Mouse (Mus musculus) liver, adult (tissue): ENCODE data around the gene Metap1.

Experiments used
- GATA4 ChIP-seq: IDR thresholded peaks from 2 replicates; pipeline ENCODE4 v1.6.1; 2014; ENCODE audit warnings: mild to moderate bottlenecking, low read length; ENCODE audit not compliant: insufficient replicate concordance

Gene Metap1

DNA sequence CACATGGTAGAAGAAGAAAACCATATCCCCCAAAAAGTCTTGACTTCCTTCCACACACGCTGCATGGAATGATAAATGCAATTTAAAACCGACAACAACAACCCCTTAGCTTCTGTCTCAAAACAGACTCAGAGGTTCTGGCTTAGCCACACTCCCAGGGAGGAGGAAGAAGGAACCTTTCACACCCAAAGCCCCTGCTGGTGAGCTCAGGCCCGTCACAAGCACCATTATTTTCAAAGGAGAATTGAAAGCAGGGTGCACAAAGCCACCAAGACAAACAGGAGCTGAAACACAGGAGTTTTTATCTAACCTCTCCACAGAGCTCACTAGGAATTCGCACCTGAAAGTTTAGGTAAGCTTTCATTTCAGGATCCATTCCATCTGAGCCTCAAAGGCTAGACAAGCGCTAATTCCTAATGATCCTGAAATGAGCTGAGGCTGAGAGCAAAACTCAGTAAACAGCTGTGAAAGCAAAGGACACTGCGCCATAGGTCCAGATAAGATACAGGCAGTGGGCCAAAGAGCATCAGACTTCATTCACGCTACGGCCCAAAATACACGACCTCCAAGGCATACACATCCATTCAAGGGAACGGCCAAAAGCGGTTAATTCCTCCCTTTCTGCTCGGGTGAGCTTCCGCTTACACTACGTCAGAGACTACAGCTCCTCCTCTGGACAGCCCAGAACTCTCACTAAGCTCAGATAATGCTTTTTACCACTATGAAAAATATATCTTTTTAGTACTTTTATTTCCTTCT is 7.6 kb downstream of the Metap1 start:
- TF ChIP-seq GATA4: no peak

DNA sequence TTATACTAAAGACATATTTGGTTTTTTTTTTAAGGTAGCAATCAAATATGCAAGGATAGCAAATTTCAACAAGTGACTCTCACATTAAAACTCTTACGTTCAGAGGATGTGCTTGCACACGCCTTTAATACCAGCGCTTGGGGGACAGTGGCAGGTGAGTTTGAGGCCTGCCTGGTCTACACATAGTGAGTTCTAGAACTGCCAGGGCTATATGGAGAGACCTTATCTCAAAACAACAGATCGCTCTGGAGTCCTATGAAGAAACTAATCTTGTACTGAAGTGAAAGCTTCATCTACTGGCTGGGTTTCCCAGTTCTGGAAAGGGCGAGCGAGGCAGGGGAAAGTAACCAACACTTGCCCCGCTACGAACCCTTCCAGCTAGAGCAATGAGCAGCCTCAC is 9.8 kb downstream of the Metap1 start:
- TF ChIP-seq GATA4: no peak

DNA sequence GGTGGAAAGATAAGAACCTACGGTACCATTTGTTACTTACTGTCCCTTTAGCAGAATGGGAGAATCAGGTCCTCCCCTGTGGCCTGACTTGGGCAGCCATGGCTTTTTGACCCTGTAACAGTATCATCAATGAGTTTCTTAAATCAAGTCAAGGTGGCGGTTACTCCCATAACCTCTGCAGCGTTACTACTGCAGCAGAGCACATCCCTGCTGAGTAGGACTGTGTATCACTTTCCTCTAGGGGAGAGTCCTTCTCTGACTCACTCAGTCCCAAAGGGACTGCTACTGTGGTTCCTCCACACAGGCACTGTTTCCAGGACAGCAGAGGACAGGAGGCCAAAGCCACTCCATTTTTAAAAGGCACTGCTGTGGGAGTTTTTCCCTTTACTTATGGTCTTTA is 18.2 kb downstream of the Metap1 start:
- TF ChIP-seq GATA4: no peak

DNA sequence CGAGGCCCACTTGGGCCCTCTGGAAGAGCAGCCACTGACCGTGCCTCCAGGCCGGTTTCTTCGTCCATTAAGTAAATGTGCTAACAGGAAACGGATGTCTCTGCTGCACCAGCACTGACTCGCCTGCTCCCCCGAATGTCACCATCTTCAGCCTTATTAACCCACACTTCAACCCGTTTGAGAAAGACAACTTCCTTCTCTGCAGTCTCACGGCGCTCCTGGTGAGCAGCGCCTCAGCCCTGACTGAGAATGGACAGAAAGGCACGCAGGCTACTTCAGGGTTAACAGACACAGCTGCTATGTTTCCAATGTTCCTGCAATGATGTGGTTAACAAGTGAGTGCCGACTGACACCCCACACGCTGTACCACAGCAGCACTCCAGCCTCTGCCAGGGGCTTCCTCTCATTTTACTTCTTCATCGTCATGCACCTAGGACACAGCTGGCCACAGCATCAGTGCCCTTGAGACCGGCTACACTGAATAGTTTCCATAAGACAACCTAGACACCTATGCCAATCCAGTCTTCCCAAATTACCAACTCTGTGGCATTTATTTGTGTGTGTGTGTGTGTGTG is 24.7 kb downstream of the Metap1 start:
- TF ChIP-seq GATA4: no peak

DNA sequence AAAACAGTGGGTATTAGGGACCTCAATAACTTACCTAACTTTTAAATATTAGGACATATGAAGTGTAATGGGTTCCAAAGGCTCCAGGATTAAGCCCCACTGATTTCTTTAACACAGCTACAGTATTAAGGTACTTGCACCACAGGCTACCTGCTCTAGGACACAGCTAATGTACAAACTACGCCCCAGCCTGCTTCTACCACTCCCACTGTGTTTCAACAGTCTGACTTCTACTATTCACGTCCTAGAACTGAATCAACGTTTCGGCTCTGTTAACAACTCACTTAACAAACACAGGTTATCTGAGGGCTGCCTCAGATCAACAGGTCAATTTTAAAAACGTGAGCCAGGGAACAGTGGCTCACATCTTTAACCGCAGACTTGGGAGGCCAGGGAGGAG is 25.5 kb downstream of the Metap1 start:
- no peak for TF ChIP-seq GATA4

DNA sequence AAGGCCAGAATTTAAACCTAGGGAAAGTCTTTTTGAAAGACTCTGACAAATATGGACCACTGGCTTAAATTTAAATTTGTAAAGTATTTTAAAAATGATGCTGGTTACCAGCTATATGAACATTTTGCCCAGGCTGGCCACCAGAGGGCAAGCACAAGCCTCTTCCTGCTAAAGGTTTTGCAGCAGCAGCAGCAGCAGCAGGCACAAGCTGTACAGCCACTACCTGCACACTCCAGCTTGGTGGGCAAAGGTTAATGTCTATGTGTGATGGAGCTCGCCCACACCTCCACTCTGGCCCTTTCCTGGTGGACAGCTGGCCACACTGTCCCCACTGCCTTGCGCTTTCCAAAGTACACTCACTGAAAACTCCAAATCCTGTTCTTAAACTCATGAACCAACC is 26.2 kb downstream of the Metap1 start:
- no peak for TF ChIP-seq GATA4

DNA sequence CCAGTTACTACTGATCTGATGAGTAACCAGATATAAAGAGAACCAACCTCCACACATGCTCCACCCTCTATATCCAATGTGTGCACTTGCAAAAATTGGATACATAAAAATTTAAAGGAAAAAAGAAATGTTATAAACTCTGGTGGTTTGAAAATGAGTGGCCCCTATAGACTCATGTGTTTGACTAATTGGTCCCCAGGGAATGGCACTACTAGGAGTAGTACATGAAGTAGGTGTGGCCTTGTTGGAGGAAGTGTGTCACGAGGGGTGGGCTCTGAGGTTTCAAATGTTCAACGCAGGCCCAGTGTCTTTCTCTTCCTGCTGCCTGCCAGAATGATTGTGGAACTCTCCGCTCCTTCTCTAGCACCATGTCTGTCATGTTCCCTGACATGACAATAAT is 27.5 kb downstream of the Metap1 start:
- TF ChIP-seq GATA4: no peak

DNA sequence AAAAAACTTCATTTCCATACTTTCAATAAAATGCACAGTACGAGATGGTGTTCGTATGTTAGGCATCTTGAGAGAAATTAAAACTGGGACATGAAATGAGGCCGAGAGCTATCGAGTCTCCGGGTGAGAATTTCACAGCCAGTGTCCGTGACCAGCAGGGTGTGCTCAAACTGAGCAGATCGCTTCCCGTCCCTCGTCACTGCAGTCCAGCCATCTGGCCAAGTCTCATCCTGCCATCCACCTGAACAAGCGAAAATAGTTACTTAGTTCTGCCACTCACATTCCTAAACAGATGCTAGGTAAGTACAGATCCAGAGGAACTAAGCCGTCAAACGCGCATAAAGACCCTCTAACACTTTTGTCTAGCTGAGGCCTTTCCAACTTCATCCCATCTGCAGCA is 29.1 kb downstream of the Metap1 start:
- no peak for TF ChIP-seq GATA4

DNA sequence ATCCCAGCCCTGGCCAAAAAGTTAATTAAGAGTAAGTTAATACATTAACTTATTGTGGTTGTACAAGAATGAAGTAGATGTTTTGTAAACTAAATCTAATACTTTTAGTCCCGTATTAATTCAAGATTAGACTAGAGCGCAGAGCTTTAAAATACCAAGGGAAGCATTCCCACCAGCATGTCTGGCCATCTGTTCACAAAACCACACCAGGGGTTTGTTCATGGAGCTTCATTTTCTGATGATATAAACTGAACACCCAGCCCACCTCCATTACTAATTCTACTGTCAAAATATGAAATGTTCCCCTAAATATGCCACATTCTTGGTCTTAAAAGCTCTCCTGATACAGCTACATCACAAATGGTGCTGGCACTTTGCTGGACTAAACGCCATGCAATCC is 30.9 kb downstream of the Metap1 start:
- no peak for TF ChIP-seq GATA4

DNA sequence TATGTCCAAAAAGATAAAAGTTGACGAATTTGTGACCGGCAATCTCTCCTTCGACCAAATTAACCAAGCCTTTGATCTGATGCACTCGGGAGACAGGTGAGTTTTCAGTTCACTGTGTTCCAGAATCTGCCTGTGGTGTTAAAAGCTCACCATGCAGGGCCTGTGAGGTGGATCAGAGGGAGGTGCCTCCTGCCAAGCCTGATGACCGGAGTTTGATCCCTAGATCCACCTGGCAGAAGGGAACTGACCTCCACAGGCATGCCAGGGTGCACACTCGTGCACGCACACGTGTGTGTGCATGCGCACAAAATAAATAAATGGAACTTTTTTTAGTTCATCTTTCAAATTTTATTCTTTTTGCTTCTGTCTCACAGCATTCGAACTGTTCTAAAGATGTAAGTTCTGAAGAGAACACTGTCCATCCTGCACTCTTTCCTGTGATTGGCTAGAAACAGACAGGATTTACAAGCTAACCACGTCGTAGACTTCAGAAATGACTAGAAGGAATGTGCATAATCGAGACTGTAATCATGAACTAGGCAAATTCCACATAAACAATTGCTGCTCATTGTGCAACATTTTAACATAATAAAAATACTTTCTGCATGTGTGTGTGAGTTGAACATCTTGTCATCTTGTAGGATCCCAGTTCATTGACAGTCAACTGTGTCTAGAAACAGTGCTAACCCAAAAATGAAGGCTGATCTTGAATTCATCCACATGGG is 34.4 kb downstream of the Metap1 start:
- TF ChIP-seq GATA4: no peak

DNA sequence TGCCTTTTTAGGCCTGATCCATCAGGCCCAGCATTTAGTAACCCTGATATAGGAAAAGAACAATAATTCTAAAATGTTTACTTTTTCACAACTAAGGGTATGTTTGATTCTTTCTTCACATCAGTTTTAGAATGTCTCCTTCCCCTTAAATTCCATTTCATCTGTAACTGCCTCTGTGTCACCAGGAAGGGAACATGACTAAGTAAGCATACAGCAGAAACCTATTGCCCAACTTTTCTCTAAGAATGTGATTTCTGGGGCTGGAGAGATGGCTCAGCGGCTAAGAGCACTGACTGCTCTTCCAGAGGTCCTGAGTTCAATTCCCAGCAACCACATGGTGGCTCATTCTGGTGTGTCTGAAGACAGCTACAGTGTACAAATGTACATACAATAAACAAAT is 35.1 kb downstream of the Metap1 start:
- no peak for TF ChIP-seq GATA4

DNA sequence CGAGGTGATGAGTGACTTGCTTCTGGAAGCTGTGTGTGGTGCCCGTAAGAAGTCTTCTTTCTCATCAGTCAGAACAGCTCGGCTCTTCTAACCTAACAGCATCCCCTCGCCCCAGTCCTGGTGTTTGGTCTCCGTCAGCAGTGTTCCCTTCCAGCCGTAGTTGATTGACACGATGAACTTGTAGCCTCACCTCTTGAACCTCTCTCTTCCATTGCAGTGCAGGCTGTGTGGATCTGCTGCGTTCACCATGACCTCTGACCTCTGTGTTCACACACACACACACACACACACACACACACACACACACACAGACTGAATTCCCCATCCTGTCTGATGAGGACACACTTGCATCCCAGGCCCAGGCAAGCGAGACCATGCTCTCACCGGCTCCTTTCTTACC is 37.1 kb downstream of the Metap1 start:
- no peak for TF ChIP-seq GATA4

DNA sequence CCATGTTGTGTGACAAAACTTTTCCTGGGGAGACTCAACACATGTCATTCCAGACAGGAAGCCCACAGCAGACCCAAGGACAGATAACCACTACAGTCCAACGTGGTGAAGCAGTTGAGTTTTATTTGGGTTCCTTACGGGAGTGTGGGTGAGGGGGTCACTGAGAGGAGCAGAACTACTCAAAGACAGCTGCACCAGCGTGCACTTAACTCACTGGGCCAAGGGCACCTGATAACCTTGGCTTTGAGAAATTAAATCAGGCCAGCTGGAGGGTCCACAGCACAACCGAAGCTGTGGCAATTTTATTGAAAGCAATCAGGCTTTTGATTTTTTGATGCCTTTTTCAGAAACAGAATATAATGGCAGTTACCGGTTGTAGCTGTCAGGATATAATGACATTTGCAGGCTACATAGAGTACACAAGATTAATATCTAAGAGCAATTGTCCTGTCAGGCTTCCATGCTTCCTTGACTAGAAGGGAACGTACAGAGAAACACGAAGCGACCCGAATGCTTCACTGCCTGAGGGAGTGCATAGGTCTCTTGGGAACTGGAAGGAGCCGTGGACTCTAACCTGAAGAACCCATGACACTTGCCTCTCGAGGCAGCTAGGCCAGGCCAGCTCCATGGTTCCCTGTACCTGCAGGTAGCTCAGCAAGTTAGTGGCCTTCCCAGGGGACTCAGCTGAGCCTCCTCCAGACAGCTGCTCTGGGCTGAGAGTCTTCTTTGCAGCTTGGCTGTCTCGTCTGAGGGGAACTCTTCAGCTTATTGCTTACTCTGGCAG is 41.0 kb downstream of the Metap1 start:
- no peak for TF ChIP-seq GATA4

DNA sequence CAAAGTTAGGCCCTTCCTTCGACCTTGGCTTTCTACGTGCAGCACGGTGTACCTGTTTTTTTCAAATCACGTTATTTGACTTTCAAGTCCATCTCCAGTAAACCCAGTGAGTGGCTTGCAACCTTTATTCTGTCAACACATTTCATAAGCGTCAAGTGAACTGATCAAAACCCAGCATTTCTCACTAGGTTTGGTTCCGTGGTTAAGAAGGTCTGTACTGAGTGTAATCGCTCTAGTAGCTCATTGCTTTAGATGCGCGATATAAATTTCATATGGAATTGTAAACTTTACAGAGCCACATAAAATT is 45.9 kb downstream of the Metap1 start:
- no peak for TF ChIP-seq GATA4

DNA sequence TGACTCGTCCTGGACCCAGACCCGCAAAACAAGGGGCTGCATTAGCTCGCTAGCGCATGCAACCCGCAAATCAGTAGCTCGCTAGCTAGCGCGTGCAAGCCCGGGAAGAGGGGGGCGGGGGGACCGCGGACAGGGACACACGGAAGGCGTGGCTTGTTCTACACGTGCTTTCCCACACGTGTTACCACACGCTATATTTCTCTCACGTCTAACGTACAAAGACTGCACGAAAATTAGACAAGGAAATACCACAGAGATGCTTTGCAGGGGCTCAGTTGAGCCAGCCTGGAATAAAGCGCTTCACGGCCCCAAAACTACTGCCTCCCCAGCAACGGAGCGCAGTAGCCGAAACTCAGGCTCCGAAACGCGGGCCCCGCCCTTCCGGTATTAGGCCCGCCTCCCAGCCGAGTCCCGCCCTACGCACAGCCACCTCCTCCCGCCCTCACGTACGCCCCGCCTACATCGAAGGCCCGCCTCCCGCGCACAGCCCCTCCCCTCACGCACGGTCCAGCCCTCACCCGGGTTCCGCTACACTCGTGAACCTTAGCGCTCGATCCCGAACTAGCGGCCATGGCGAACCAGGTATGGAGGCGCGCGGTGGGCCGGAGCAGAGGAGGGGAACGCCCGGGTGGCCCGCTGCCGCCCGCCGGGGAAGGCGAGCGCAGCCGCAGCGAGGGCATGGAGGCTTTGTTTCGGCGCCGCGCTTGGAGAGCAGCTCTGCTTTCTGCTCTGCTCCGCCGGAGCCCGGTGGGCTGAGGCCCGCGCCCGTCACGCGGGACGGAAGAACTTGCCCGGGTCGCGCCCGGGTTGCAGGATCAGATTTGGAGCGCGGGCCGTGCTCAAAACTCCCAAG is 46.5 kb downstream of the Metap1 start, which contains the start of gene Adh5:
TSS of gene Adh5 (plus strand) at position 482 of the 853 bp plus-strand sequence.
- no peak for TF ChIP-seq GATA4

DNA sequence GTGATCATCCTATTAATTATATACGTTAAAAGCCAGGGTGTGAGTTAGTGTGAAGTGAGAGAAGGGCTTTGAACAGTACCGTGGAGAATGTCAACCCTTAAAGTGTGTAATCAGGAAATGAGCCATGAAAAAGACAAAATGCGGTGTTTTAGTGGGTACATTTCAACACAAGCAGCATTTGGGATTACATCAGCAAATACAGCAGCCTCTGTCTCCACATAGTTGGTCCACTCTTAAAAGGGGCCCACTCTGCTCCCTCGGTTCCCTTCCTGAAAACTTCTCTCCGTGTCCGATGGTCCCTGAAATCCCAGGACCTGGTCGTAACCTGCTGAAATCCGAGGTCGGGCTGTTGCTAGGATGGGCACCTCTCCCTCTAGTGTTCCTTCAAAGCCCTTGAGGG is 47.1 kb downstream of the Metap1 start:
- no peak for TF ChIP-seq GATA4
